Mouse (Mus musculus) ES-Bruce4 (cell line): ENCODE measurements around the gene Chrng. TPM values are rescaled to one million over a fixed set of nuclear protein-coding genes. Genes with fewer than 3 reads are reported as not detected.

Experiments
- H3K27ac ChIP-seq: 2 replicates; pipeline ENCODE4 v1.5.1; 2012; ENCODE audit warnings: low read length, inconsistent platforms; ENCODE audit not compliant: insufficient read depth
- H3K27me3 ChIP-seq: 2 replicates; pipeline ENCODE4 v1.6.1; 2012; ENCODE audit warnings: mild to moderate bottlenecking, low read length, inconsistent platforms; ENCODE audit not compliant: control insufficient read depth, poor library complexity, insufficient read depth, severe bottlenecking
- H3K36me3 ChIP-seq: 2 replicates; pipeline ENCODE4 v1.6.1; 2012; ENCODE audit warnings: inconsistent platforms, mild to moderate bottlenecking, low read length, moderate library complexity; ENCODE audit not compliant: control insufficient read depth, poor library complexity, insufficient read depth, severe bottlenecking
- H3K4me1 ChIP-seq: one replicate; pipeline ENCODE4 v1.8.1; 2011; ENCODE audit warnings: low read length; ENCODE audit not compliant: control insufficient read depth, insufficient read depth
- H3K4me3 ChIP-seq: 2 replicates; pipeline ENCODE4 v1.5.1; 2011; ENCODE audit warnings: low read depth, mild to moderate bottlenecking, low read length
- H3K9ac ChIP-seq: 2 replicates; pipeline ENCODE4 v1.6.1; 2012; ENCODE audit warnings: low read depth, mild to moderate bottlenecking, inconsistent platforms; ENCODE audit not compliant: poor library complexity, severe bottlenecking
- H3K9me3 ChIP-seq: replicated peaks from 2 replicates; pipeline ENCODE4 v1.6.1; 2012; ENCODE audit warnings: mild to moderate bottlenecking, low read length, inconsistent platforms; ENCODE audit not compliant: control insufficient read depth, poor library complexity, insufficient read depth, severe bottlenecking
- CTCF ChIP-seq: IDR thresholded peaks from one replicate; pipeline ENCODE4 v1.8.1; 2011; ENCODE audit warnings: low read depth, low read length
- EP300 ChIP-seq: IDR thresholded peaks from 2 replicates; pipeline ENCODE4 v1.6.1; 2011; ENCODE audit warnings: low read depth, low read length; ENCODE audit not compliant: insufficient read depth
- POLR2A ChIP-seq: IDR thresholded peaks from one replicate; pipeline ENCODE4 v1.8.1; 2011; ENCODE audit warnings: low read length; ENCODE audit not compliant: insufficient read depth
- polyA plus RNA-seq: library from polyadenylated mRNA; stranded (reverse); fragments of >200 nt; gene quantifications from 2 replicates; pipeline ENCODE4 v1.2.4, GENCODE M21; 2011; ENCODE audit warnings: low read depth; ENCODE audit not compliant: missing spikeins, insufficient read depth, insufficient read length

The Chrng gene
- polyA plus RNA-seq, 1 experiment = not detected

DNA sequence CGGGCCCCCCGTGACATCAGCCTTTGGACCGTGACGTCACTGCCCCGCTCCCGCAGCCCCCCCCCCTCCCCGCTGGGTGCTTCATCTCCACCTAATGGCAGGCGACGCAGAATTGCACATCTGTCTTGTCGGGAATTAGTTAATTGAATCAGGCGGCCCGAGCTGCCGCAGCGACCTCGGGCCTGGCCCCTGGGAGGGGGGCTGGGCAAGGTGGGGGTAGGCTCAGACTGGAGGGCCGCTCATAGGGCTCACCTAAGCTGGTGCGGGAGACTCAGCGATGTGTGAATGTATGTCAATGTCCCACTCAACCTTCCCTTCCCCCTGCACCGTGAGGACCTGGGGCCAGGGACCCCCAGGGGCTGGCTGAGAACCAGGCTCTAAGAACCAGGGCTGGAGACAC lies 34.0 kb upstream of the Chrng start:
- no peak overlapping the region for H3K27ac ChIP-seq

GRCm38 (mm10) chr1:87171312-87171711 lies 33.1 kb upstream of the Chrng start:
- H3K9me3 ChIP-seq = no peaks in the 10 kb centered on the region
- no peaks in the 10 kb centered on the region for H3K36me3 ChIP-seq
- H3K4me3 ChIP-seq = no peak overlapping the region
- no peaks in the 10 kb centered on the region for H3K27me3 ChIP-seq
- H3K9ac ChIP-seq = no peak overlapping the region
- TF ChIP-seq CTCF (no peak), POLR2A (no peak), EP300 (no peak)
- no peak overlapping the region for H3K27ac ChIP-seq
- peaks cover 2% of the 10 kb centered on the region for H3K4me1 ChIP-seq

More for the DNA sequence above, 34.0 kb upstream of the Chrng start:
- H3K36me3 ChIP-seq = no peaks in the 10 kb centered on the region
- no peaks in the 10 kb centered on the region for H3K27me3 ChIP-seq
- no peaks in the 10 kb centered on the region for H3K9me3 ChIP-seq
- H3K4me1 ChIP-seq = peaks cover 2% of the 10 kb centered on the region
- no peak overlapping the region for H3K9ac ChIP-seq
- H3K4me3 ChIP-seq = no peak overlapping the region
- TF ChIP-seq CTCF (no peak), EP300 (no peak), POLR2A (no peak)

- Histone ChIP-seq H3K4me1 (peaks cover 2% of the 10 kb centered on the region), H3K36me3 (no peaks in the 10 kb centered on the region), H3K27ac (no peak overlapping the region), H3K27me3 (no peaks in the 10 kb centered on the region), H3K4me3 (no peak overlapping the region), H3K9me3 (no peaks in the 10 kb centered on the region), H3K9ac (no peak overlapping the region)
- TF ChIP-seq CTCF = no peak
- no peak for TF ChIP-seq EP300
- TF ChIP-seq POLR2A = no peak
These were observed 32.1 kb upstream of the Chrng start for GRCm38 (mm10) chr1:87172316-87172715.

DNA sequence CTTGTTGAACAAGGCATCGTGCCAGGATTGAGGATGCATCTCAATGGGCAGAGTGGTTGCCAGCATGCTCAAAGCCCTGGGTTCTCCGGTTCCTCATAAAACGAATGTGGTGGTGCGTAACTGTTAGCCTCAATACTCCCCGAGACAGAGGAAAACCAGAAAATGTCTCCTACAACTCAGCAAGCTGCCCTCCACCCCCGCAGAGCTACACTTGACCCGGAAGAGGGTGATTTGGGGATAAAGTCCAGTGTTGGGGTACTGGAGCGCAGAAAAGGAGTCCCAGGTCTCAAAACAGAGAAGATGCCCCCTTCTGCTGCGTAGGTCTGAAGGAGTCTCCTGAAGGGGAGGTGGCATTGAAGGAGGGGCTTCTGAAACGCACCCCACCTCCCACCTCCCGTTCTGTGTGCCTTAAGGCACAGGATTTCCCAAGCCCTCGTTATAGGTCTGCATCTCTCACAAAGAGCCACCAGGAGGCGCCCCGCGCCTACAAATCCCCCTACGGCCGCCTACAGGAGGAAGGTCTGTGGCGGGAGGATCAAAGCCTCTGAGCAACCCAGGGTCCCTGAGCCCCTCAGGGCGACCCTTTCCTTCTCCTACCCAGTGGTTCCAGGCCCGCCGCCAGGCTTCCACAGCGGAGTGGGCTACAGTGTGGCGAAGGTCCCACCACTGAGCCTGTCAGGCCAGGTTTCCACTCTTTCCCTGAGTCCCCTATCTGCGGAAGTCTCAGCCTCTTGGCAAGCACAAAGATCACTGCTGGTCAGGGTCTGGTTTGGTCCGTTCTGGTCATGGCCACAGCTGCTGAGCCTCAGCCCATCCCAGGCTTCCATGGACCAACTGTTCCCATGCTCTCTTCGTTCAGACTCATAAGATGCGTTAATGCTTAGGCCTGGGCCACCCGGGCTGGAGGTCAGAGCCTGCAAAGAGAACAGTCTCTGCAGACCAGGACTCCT lies 30.2 kb upstream of the Chrng start:
- Histone ChIP-seq H3K4me1 (peaks cover 2% of the 10 kb centered on the region), H3K9me3 (no peaks in the 10 kb centered on the region), H3K27ac (no peak overlapping the region), H3K36me3 (no peaks in the 10 kb centered on the region), H3K4me3 (no peak overlapping the region), H3K9ac (no peak overlapping the region; the same call in 1 of the 2 replicates), H3K27me3 (no peaks in the 10 kb centered on the region)
- TF ChIP-seq POLR2A (no peak), CTCF (peak; percentile 69)

GRCm38 (mm10) chr1:87175852-87176292 lies 28.6 kb upstream of the Chrng start:
- no peak overlapping the region for H3K9ac ChIP-seq
- TF ChIP-seq CTCF = peak; percentile 31
- TF ChIP-seq POLR2A = no peak
- TF ChIP-seq EP300 = no peak
- H3K27me3 ChIP-seq = no peaks in the 10 kb centered on the region
- H3K4me1 ChIP-seq = peaks cover 2% of the 10 kb centered on the region
- H3K27ac ChIP-seq = no peak overlapping the region
- H3K36me3 ChIP-seq = no peaks in the 10 kb centered on the region
- peak overlapping the region; percentile 14; the same call in 1 of the 2 replicates for H3K4me3 ChIP-seq
- no peaks in the 10 kb centered on the region for H3K9me3 ChIP-seq

- H3K4me1 ChIP-seq = peaks cover 3% of the 10 kb centered on the region
- no peaks in the 10 kb centered on the region for H3K9me3 ChIP-seq
- H3K27ac ChIP-seq = no peak overlapping the region
- TF ChIP-seq POLR2A = no peak
- TF ChIP-seq EP300 = no peak
- TF ChIP-seq CTCF = no peak
- no peak overlapping the region for H3K9ac ChIP-seq
- H3K4me3 ChIP-seq = no peak overlapping the region
- H3K36me3 ChIP-seq = no peaks in the 10 kb centered on the region
- no peaks in the 10 kb centered on the region for H3K27me3 ChIP-seq
These were observed 23.6 kb upstream of the Chrng start for GRCm38 (mm10) chr1:87180896-87181295.
